Mouse (Mus musculus): ENCODE measurements around the gene D17Wsu92e.

DNA sequence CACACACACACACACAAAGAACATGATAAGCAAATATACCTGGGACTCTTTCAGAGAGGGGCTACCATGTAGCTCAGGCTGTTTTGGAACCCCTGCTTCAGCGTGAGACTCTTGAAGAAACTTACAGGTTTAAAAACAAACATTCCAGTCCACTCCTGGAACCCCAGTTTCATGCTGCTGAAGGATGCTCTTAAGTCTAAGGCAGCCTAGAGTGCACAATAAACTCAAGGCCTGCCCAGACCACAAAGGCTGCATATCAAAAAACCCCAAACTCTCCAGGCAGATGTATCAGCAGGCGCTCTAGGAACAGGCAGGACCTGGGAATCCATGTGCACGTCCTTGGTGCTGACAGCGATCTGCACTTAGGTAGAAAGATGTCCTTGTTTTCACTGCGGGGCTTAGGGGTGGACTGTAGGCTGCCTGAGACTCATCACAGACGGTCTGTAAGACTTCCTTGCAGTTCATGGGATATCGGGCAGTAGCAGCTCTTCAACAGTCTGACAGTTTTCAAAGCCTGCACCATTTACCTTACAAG lies 16.2 kb downstream of the D17Wsu92e start:
- no peak for TF ChIP-seq CTCF (IDR thresholded peaks at IDR 0.05; ENCODE audit: borderline replicate concordance, insufficient read depth, low read length)
- no peak for TF ChIP-seq POLR2A (IDR thresholded peaks at IDR 0.05; ENCODE audit: low read depth, low read length)
